8 mouse cellular contexts compared by ENCODE assay signal in genomic region chr11:97415330-97415711, GRCm38 (mm10). TPM values are rescaled to one million over a fixed set of nuclear protein-coding genes. Genes with fewer than 3 reads are reported as not detected.
A peak's percentile ranks its signal among the peaks of the same experiment; 100 is the strongest.
DNase-seq lines count a peak whose midpoint lies in the region; ATAC-seq and TF ChIP-seq lines count a peak whose summit lies in the region.

Arhgap23 (plus strand) TSS chr11:97415533.

- H3K27ac ChIP-seq in kidney, embryonic 15.5 days = peak within 1 kb of the TSS; percentile 83
- H3K27ac ChIP-seq in liver, postnatal 0 days (ENCODE audit: low read depth) = peak within 1 kb of the TSS; percentile 83
- no peak within 1 kb of the TSS for H3K27ac ChIP-seq in neural tube, embryonic 14.5 days (ENCODE audit: low read depth, low read length)

- H3K9me3 ChIP-seq in kidney, embryonic 15.5 days (replicated peaks) = no peaks in the 10 kb centered on the region
- H3K9me3 ChIP-seq in liver, postnatal 0 days (ENCODE audit: low read length) = no peaks in the 10 kb centered on the region
- no peaks in the 10 kb centered on the region for H3K9me3 ChIP-seq in neural tube, embryonic 14.5 days (ENCODE audit: control insufficient read depth, low read length)

- no peak for TF ChIP-seq EP300 in liver, postnatal 0 days (IDR thresholded peaks at IDR 0.05; ENCODE audit: low read depth)

- H3K4me1 ChIP-seq in kidney, embryonic 15.5 days = peaks cover 56% of the 10 kb centered on the region
- peaks cover 21% of the 10 kb centered on the region for H3K4me1 ChIP-seq in liver, postnatal 0 days (ENCODE audit: insufficient read depth)
- H3K4me1 ChIP-seq in neural tube, embryonic 14.5 days (ENCODE audit: control insufficient read depth, insufficient read depth, low read length) = peaks cover 9% of the 10 kb centered on the region

- TF ChIP-seq CTCF in liver, postnatal 0 days (IDR thresholded peaks at IDR 0.05; ENCODE audit: low read depth) = no peak

- WGBS in kidney, embryonic 15.5 days = 1% methylated on average over 29 of the region's 29 CpGs
- WGBS in liver, postnatal 0 days (ENCODE audit: insufficient replicate concordance) = under 1% methylated on average over 29 of the region's 29 CpGs
- under 1% methylated on average over 28 of the region's 29 CpGs for WGBS in neural tube, embryonic 14.5 days

- peak within 1 kb of the TSS; percentile 77 for H3K9ac ChIP-seq in kidney, embryonic 15.5 days
- peak within 1 kb of the TSS; percentile 95 for H3K9ac ChIP-seq in liver, postnatal 0 days (replicated peaks)
- H3K9ac ChIP-seq in neural tube, embryonic 14.5 days (replicated peaks; ENCODE audit: low read depth, low read length) = peak within 1 kb of the TSS; percentile 34; the same call in 1 of the 2 replicates

- DNase-seq in thymus, postnatal 0 days (ENCODE audit: low spot score) = peak; percentile 52
- DNase-seq in thymus, adult 18-20 months = no peak
- DNase-seq in embryo, embryonic 11 days = peak; percentile 89
- DNase-seq in heart, adult 8-10 months (ENCODE audit: low spot score) = no peak
- DNase-seq in liver, postnatal 0 days = peak; percentile 89
- no peak for DNase-seq in frontal cortex, postnatal 10 days (ENCODE audit: low spot score in 2 of 2)

- peak within 1 kb of the TSS; percentile 88 for H3K4me2 ChIP-seq in kidney, embryonic 15.5 days
- peak within 1 kb of the TSS; percentile 99 for H3K4me2 ChIP-seq in liver, postnatal 0 days (ENCODE audit: low read depth, low read length)
- H3K4me2 ChIP-seq in neural tube, embryonic 14.5 days (ENCODE audit: low read depth, low read length) = peak within 1 kb of the TSS; percentile 52

- peak; percentile 89 for ATAC-seq in kidney, embryonic 15.5 days (replicated peaks; ENCODE audit: low FRiP score)
- ATAC-seq in liver, postnatal 0 days = peak; percentile 91
- ATAC-seq in neural tube, embryonic 14.5 days (ENCODE audit: low read depth) = peak; percentile 66; the same call in 1 of the 2 replicates

- H3K36me3 ChIP-seq in kidney, embryonic 15.5 days = no peaks in the 10 kb centered on the region
- H3K36me3 ChIP-seq in liver, postnatal 0 days (replicated peaks; ENCODE audit: insufficient read depth, low read length) = no peaks in the 10 kb centered on the region
- no peaks in the 10 kb centered on the region for H3K36me3 ChIP-seq in neural tube, embryonic 14.5 days (ENCODE audit: control insufficient read depth, insufficient read depth, low read length)

- H3K4me3 ChIP-seq in kidney, embryonic 15.5 days (replicated peaks) = peak within 1 kb of the TSS; percentile 89
- peak within 1 kb of the TSS; percentile 97 for H3K4me3 ChIP-seq in liver, postnatal 0 days (ENCODE audit: low read depth, low read length)
- peak within 1 kb of the TSS; percentile 38 for H3K4me3 ChIP-seq in neural tube, embryonic 14.5 days (ENCODE audit: low read depth, low read length)

- H3K27me3 ChIP-seq in kidney, embryonic 15.5 days = no peaks in the 10 kb centered on the region
- no peaks in the 10 kb centered on the region for H3K27me3 ChIP-seq in liver, postnatal 0 days (ENCODE audit: insufficient read depth, low read length)
- 0 out of 2 replicates have a peak, but pooled peaks cover 2% of the 10 kb centered on the region for H3K27me3 ChIP-seq in neural tube, embryonic 14.5 days (ENCODE audit: control insufficient read depth, insufficient read depth, low read length)

RNA-seq across cellular contexts. Expression of gene Arhgap23, which starts in this region (rescaled TPM):
- polyA plus RNA-seq in thymus, postnatal 0 days (2015; fragmentation: Nextera tagmentation; extraction: Ambion mirVana) = 1.6 and 2.9 TPM in 2 replicates
- 10 to 100 TPM; 13.3 to 14.9 (median 14.0) TPM for total RNA-seq in heart, adult 8-10 months (2022)
- 4.6 and 5.9 TPM in 2 replicates for polyA plus RNA-seq in kidney, embryonic 15.5 days (2015; fragmentation: Nextera tagmentation; extraction: Ambion mirVana)
- 5.6 and 5.7 TPM in 2 replicates for polyA plus RNA-seq in liver, postnatal 0 days (2015; fragmentation: Nextera tagmentation; extraction: Ambion mirVana)
- polyA plus RNA-seq in neural tube, embryonic 14.5 days (2014; fragmentation: Nextera tagmentation; extraction: Ambion mirVana) = 9.2 and 9.6 TPM in 2 replicates

Comparison
In these comparisons a context has a peak if more than half of its experiments do, and no peak if none do; other contexts are left out.
1. DNase-seq: peak in thymus, postnatal 0 days (single experiment), embryo, embryonic 11 days (single experiment) and liver, postnatal 0 days (single experiment); none in thymus, adult 18-20 months (0 of 2), heart, adult 8-10 months (single experiment) and frontal cortex, postnatal 10 days (0 of 2).
2. H3K4me3 ChIP-seq: peak in every context shown above with its lines; median percentile 97 in liver, postnatal 0 days; 89 in kidney, embryonic 15.5 days; 38 in neural tube, embryonic 14.5 days.
3. H3K9ac ChIP-seq: peak in every context shown above with its lines; median percentile 95 in liver, postnatal 0 days; 77 in kidney, embryonic 15.5 days; 34 in neural tube, embryonic 14.5 days.
4. Peak in every context shown above with its lines, with median percentiles within 50 percentile points of each other: ATAC-seq and H3K4me2 ChIP-seq.